Mouse (Mus musculus): ENCODE data around the gene Tssk6.
A peak's percentile ranks its signal among the peaks of the same experiment; 100 is the strongest.

DNA sequence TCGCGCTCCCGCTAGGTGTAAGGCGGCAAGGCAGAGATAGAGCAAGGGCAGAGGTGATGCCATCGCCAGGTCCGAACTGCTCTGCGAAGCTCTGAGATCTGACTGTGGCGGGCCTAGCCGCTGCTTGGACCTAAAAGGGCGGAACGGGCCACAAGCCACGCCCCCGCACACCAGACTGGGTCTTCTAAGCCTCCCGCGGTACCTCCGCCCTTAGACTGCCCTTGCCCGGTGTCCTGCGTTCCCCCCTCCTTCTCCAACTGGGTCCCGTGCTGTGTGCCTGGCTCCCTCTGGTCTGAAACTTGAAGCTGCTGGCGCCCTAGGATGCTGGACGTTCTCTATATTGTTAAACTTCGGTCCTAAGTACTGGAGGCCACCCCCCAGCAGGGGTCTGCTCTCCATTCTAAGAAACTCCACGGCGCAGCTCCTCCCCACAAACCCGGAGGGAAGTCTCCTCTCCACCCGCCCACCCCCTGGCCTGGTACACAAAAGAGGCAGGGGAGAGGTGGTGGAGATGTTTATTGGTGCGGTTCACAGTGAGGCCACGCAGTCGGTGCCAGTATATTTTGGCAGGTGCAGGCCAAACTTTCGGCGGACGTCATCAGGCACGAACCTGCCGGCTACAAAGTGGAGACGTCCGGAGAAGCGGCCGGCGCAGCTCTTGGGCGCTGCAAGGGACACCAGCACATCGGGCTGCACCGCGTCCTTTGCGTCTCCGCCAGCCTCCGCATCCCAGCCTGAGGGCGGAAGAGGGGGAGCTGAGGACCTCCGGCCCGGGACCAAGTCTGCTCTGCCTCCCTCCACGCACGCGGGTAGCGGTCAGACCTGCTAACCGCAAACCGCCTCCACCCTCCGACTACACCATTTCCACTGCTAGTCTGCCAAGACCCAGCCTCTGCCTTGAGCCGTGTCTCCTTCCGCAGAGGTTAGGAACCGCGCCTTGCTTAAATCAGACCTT is 14.4 kb upstream of the Tssk6 start, which contains the start of gene Cilp2:
- TF ChIP-seq POLR2A (IDR thresholded peaks at IDR 0.05; ENCODE audit: insufficient read depth, low read depth, low read length) (peak; percentile 45; the same call in 1 of the 2 replicates), CTCF (IDR thresholded peaks at IDR 0.05) (no peak), EP300 (IDR thresholded peaks at IDR 0.05; ENCODE audit: insufficient read depth, low read depth, low read length) (no peak)

All from heart, adult 2 months (tissue).